Mouse (Mus musculus) C2C12 (cell line): ENCODE measurements around the gene Nfam1.

Experiments
- CTCF ChIP-seq: IDR thresholded peaks from one replicate; pipeline ENCODE4 v1.5.1; 2011; ENCODE audit not compliant: control insufficient read depth, insufficient read depth, insufficient read length
- FOSL1 ChIP-seq: IDR thresholded peaks from one replicate; pipeline ENCODE4 v1.8.0; 2011; ENCODE audit warnings: mild to moderate bottlenecking, low read length; ENCODE audit not compliant: poor library complexity, insufficient read depth, severe bottlenecking
- MAX ChIP-seq: IDR thresholded peaks from one replicate; pipeline ENCODE4 v1.6.1; 2011; ENCODE audit warnings: mild to moderate bottlenecking, control low read depth
- MYOD1 ChIP-seq: IDR thresholded peaks from one replicate; pipeline ENCODE4 v1.6.1; 2011; ENCODE audit warnings: low read depth; ENCODE audit not compliant: control insufficient read depth, insufficient read length
- USF1 ChIP-seq: IDR thresholded peaks from one replicate; pipeline ENCODE4 v1.6.1; 2011; ENCODE audit warnings: low read depth, mild to moderate bottlenecking, control low read depth, moderate library complexity

DNA sequence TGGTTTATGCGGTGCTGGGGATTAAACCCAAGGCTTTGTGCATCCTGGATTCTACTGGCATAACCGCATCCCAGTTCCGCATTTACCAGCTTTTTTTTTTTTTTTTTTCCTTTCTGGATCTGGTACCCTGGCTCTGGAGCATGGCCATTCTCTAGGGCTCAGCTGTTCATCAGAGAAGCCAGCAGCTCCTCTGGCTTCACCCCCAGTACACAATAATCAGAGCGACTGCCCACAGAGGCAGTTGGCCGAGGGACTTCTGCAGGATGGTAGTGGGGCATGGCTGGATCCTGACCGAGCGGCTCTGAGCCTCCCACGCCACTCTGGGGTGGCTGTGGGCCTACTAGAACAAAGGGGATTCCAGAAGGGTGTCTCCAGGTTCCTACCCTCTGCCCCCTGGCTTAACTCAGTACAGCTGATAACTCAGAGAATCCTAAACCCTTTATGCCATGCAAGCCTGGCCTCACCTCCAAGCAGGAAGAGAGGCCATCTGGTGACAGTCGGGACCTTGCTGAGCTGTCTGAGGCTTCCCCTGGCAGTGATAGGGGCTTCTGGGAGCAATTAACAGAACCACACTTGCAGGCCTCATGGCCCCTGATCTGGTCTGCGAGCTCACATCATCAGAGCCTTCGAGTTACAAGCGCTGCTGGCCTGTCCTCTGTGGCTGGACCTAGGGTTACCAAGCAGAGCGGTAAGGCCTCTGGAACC is 40.9 kb downstream of the Nfam1 start:
- TF ChIP-seq USF1, result no peak
- TF ChIP-seq MAX, result no peak
- TF ChIP-seq CTCF, result no peak
- no peak for TF ChIP-seq FOSL1
- TF ChIP-seq MYOD1, result no peak
